8 mouse cellular contexts compared by ENCODE assay signal in the genomic region with DNA sequence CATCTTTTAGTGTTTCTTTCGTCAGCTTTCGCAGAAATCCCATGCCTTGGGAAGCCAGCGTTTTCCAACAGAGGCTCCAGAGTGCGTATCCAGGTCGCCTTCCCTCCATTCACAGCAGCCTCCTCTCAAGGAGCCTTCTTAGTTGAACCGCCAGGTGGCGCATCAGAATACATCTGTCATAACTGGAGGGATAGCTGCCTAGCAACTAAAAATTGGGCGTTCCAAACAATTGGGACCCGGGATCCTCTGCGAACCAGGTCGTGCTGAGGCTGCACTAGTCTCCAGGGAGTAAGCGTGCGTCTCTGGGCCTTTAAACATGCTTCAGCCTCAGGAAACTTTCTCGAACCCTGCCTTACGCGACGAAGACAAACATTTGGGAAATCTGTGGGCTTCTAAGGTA. TPM values are rescaled to one million over a fixed set of nuclear protein-coding genes. Genes with fewer than 3 reads are reported as not detected.
A peak's percentile ranks its signal among the peaks of the same experiment; 100 is the strongest.
DNase-seq lines count a peak whose midpoint lies in the region; ATAC-seq and TF ChIP-seq lines count a peak whose summit lies in the region.

No protein-coding gene starts in this region.

- TF ChIP-seq CTCF in kidney, postnatal 0 days (IDR thresholded peaks at IDR 0.05; ENCODE audit: low read depth) = peak; percentile 89

- no peak overlapping the region for H3K27ac ChIP-seq in heart, embryonic 13.5 days (replicated peaks)
- H3K27ac ChIP-seq in kidney, postnatal 0 days = no peak overlapping the region
- H3K27ac ChIP-seq in liver, embryonic 11.5 days (ENCODE audit: low read depth, low read length) = no peak overlapping the region

- peaks cover 27% of the 10 kb centered on the region for H3K4me1 ChIP-seq in heart, embryonic 13.5 days
- no peaks in the 10 kb centered on the region for H3K4me1 ChIP-seq in kidney, postnatal 0 days (replicated peaks; ENCODE audit: insufficient read depth, low read length)
- H3K4me1 ChIP-seq in liver, embryonic 11.5 days (replicated peaks; ENCODE audit: control insufficient read depth, insufficient read depth, low read length) = peaks cover 8% of the 10 kb centered on the region

- H3K9ac ChIP-seq in heart, embryonic 13.5 days = peak overlapping the region; percentile 64; the same call in 1 of the 2 replicates
- no peak overlapping the region for H3K9ac ChIP-seq in kidney, postnatal 0 days (ENCODE audit: low read depth, low read length)
- no peak overlapping the region for H3K9ac ChIP-seq in liver, embryonic 11.5 days (ENCODE audit: low read depth, low read length)

- peak overlapping the region; percentile 63 for H3K4me2 ChIP-seq in heart, embryonic 13.5 days
- peak overlapping the region; percentile 48 for H3K4me2 ChIP-seq in kidney, postnatal 0 days (ENCODE audit: low read length)
- H3K4me2 ChIP-seq in liver, embryonic 11.5 days = peak overlapping the region; percentile 47

- peak; percentile 83 for DNase-seq in CD4-positive helper T cell, adult 2 months (ENCODE audit: low read depth, low spot score)
- peak; percentile 78 for DNase-seq in brain, embryonic 18.5 days (ENCODE audit: low read depth, low spot score)
- peak; percentile 93 for DNase-seq in kidney, postnatal 0 days (ENCODE audit: low spot score)
- DNase-seq in liver, embryonic 11.5 days (ENCODE audit: low spot score) = peak; percentile 68
- peak; percentile 86 for DNase-seq in naive thymus-derived CD4-positive, alpha-beta T cell, adult 2 months (ENCODE audit: low read depth)
- peak; percentile 89 for DNase-seq in splenic B cell, adult 2 months (ENCODE audit: low read depth, low spot score)

- ATAC-seq in erythroid progenitor cell, adult 5-6 weeks (replicated peaks; ENCODE audit: low FRiP score, poor library complexity, severe bottlenecking) = peak; percentile 87
- ATAC-seq in heart, embryonic 13.5 days (ENCODE audit: extremely low read depth, insufficient number of reproducible peaks, low FRiP score, low TSS enrichment) = no peak
- peak; percentile 45; the same call in 1 of the 2 replicates for ATAC-seq in kidney, postnatal 0 days (replicated peaks; ENCODE audit: low FRiP score, low read depth)
- ATAC-seq in liver, embryonic 11.5 days (replicated peaks; ENCODE audit: low FRiP score) = peak; percentile 75

- WGBS in heart, embryonic 13.5 days = 5% methylated on average over 17 of the region's 17 CpGs
- 4% methylated on average over 17 of the region's 17 CpGs for WGBS in kidney, postnatal 0 days
- 8% methylated on average over 17 of the region's 17 CpGs for WGBS in liver, embryonic 11.5 days

- H3K4me3 ChIP-seq in heart, embryonic 13.5 days = peak overlapping the region; percentile 31
- 0 out of 2 replicates have a peak overlapping the region, but pooled peaks have one; percentile 2 for H3K4me3 ChIP-seq in kidney, postnatal 0 days (replicated peaks; ENCODE audit: low read depth, low read length)
- no peak overlapping the region for H3K4me3 ChIP-seq in liver, embryonic 11.5 days (ENCODE audit: low read depth, low read length)

- no peaks in the 10 kb centered on the region for H3K36me3 ChIP-seq in heart, embryonic 13.5 days
- no peaks in the 10 kb centered on the region for H3K36me3 ChIP-seq in kidney, postnatal 0 days (ENCODE audit: insufficient read depth, low read length)
- no peaks in the 10 kb centered on the region for H3K36me3 ChIP-seq in liver, embryonic 11.5 days (ENCODE audit: control insufficient read depth, insufficient read depth, low read length)
- H3K36me3 ChIP-seq in splenic B cell, adult 2 months (ENCODE audit: control insufficient read depth, insufficient read depth, low read length, poor library complexity, severe bottlenecking) = no peaks in the 10 kb centered on the region

- no peaks in the 10 kb centered on the region for H3K9me3 ChIP-seq in heart, embryonic 13.5 days
- no peaks in the 10 kb centered on the region for H3K9me3 ChIP-seq in kidney, postnatal 0 days (replicated peaks; ENCODE audit: low read length)
- no peaks in the 10 kb centered on the region for H3K9me3 ChIP-seq in liver, embryonic 11.5 days (ENCODE audit: control insufficient read depth, low read length)

- peaks cover 51% of the 10 kb centered on the region for H3K27me3 ChIP-seq in heart, embryonic 13.5 days (replicated peaks)
- H3K27me3 ChIP-seq in kidney, postnatal 0 days (ENCODE audit: insufficient read depth, low read length) = 0 out of 2 replicates have a peak, but pooled peaks cover 4% of the 10 kb centered on the region
- peaks cover 23% of the 10 kb centered on the region for H3K27me3 ChIP-seq in liver, embryonic 11.5 days (replicated peaks; ENCODE audit: control insufficient read depth, insufficient read depth, low read length)
- H3K27me3 ChIP-seq in splenic B cell, adult 2 months (ENCODE audit: control insufficient read depth, insufficient read depth, low read length, poor library complexity, severe bottlenecking) = no peaks in the 10 kb centered on the region; the same call in 1 of the 2 replicates

RNA-seq across cellular contexts. Expression of a gene that starts 1.0 kb away (rescaled TPM):
- total RNA-seq in erythroid progenitor cell, adult 5-6 weeks (2015; ENCODE audit: low replicate concordance) = not detected in 2 replicates
- total RNA-seq in erythroid progenitor cell, adult 5-6 weeks (2017; ENCODE audit: low replicate concordance) = not detected in 2 replicates
- polyA plus RNA-seq in heart, embryonic 13.5 days (2015; fragmentation: Nextera tagmentation; extraction: Ambion mirVana) = 0.70 and 1.0 TPM in 2 replicates
- polyA plus RNA-seq in kidney, postnatal 0 days (2015; fragmentation: Nextera tagmentation; extraction: Ambion mirVana) = 1.6 and 1.7 TPM in 2 replicates
- 0.10 and 0.23 TPM in 2 replicates for polyA plus RNA-seq in liver, embryonic 11.5 days (2014; fragmentation: Nextera tagmentation; extraction: Ambion mirVana)

RNA-seq across cellular contexts. Expression of a gene that starts 3.4 kb away (rescaled TPM):
- total RNA-seq in erythroid progenitor cell, adult 5-6 weeks (2015; ENCODE audit: low replicate concordance) = not detected in 2 replicates
- total RNA-seq in erythroid progenitor cell, adult 5-6 weeks (2017; ENCODE audit: low replicate concordance) = not detected in 2 replicates
- polyA plus RNA-seq in heart, embryonic 13.5 days (2015; fragmentation: Nextera tagmentation; extraction: Ambion mirVana) = not detected in 2 replicates
- not detected in 2 replicates for polyA plus RNA-seq in kidney, postnatal 0 days (2015; fragmentation: Nextera tagmentation; extraction: Ambion mirVana)
- not detected in 2 replicates for polyA plus RNA-seq in liver, embryonic 11.5 days (2014; fragmentation: Nextera tagmentation; extraction: Ambion mirVana)

RNA-seq across cellular contexts. Expression of a gene that starts 25.0 kb away (rescaled TPM):
- 9.7 and 13.0 TPM in 2 replicates for total RNA-seq in erythroid progenitor cell, adult 5-6 weeks (2015; ENCODE audit: low replicate concordance)
- total RNA-seq in erythroid progenitor cell, adult 5-6 weeks (2017; ENCODE audit: low replicate concordance) = 27.0 and 27.8 TPM in 2 replicates
- 28.2 and 30.6 TPM in 2 replicates for polyA plus RNA-seq in heart, embryonic 13.5 days (2015; fragmentation: Nextera tagmentation; extraction: Ambion mirVana)
- 33.5 and 35.8 TPM in 2 replicates for polyA plus RNA-seq in kidney, postnatal 0 days (2015; fragmentation: Nextera tagmentation; extraction: Ambion mirVana)
- polyA plus RNA-seq in liver, embryonic 11.5 days (2014; fragmentation: Nextera tagmentation; extraction: Ambion mirVana) = 23.0 and 27.7 TPM in 2 replicates

RNA-seq across cellular contexts. Expression of a gene that starts 34.2 kb away (rescaled TPM):
- total RNA-seq in erythroid progenitor cell, adult 5-6 weeks (2015; ENCODE audit: low replicate concordance) = 1.7 and 7.6 TPM in 2 replicates
- 4.1 and 5.1 TPM in 2 replicates for total RNA-seq in erythroid progenitor cell, adult 5-6 weeks (2017; ENCODE audit: low replicate concordance)
- polyA plus RNA-seq in heart, embryonic 13.5 days (2015; fragmentation: Nextera tagmentation; extraction: Ambion mirVana) = 27.0 and 29.0 TPM in 2 replicates
- polyA plus RNA-seq in kidney, postnatal 0 days (2015; fragmentation: Nextera tagmentation; extraction: Ambion mirVana) = 38.3 and 40.8 TPM in 2 replicates
- 21.7 and 23.2 TPM in 2 replicates for polyA plus RNA-seq in liver, embryonic 11.5 days (2014; fragmentation: Nextera tagmentation; extraction: Ambion mirVana)

RNA-seq across cellular contexts. Expression of a gene that starts 53.8 kb away (rescaled TPM):
- 1.3 and 2.9 TPM in 2 replicates for total RNA-seq in erythroid progenitor cell, adult 5-6 weeks (2015; ENCODE audit: low replicate concordance)
- total RNA-seq in erythroid progenitor cell, adult 5-6 weeks (2017; ENCODE audit: low replicate concordance) = 2.7 TPM in 1 of 2 replicates, not detected in the other
- polyA plus RNA-seq in heart, embryonic 13.5 days (2015; fragmentation: Nextera tagmentation; extraction: Ambion mirVana) = 7.0 and 7.7 TPM in 2 replicates
- polyA plus RNA-seq in kidney, postnatal 0 days (2015; fragmentation: Nextera tagmentation; extraction: Ambion mirVana) = 5.9 and 6.8 TPM in 2 replicates
- polyA plus RNA-seq in liver, embryonic 11.5 days (2014; fragmentation: Nextera tagmentation; extraction: Ambion mirVana) = 3.8 and 4.5 TPM in 2 replicates
